Mouse (Mus musculus): ENCODE measurements around the gene Smim24. TPM values are rescaled to one million over a fixed set of nuclear protein-coding genes. Genes with fewer than 3 reads are reported as not detected.

The Smim24 gene
- total and polyA plus RNA-seq, 2 experiments from 2014 or later, result 3.3 to 6.6 TPM

DNA sequence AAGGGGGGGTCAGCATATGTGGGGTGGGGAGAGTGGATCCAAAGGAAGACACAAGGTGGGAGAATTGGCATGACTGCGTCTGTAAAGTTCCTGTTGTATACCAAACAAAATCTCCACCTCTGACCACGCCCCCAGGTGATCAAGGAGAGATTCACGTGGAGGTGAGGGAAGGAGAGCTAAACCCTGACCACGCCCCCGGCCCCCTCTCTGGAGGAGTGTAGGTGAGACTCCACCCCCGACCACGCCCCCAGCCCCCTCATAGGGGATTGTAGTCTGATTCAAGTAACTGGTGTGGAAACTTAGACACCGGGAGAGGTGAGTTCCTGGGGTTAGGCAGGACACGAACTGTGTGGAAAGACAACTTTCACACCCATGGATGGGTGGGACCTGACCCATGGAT is 11.2 kb downstream of the Smim24 start:
- Histone ChIP-seq H3K4me2 (ENCODE audit: low read depth, low read length) (no peak overlapping the region), H3K4me1 (ENCODE audit: control insufficient read depth, insufficient read depth) (peaks cover 35% of the 10 kb centered on the region), H3K9ac (replicated peaks; ENCODE audit: low read depth, low read length) (no peak overlapping the region), H3K27me3 (ENCODE audit: control insufficient read depth, insufficient read depth, low read length) (no peaks in the 10 kb centered on the region), H3K27ac (ENCODE audit: low read depth) (no peak overlapping the region), H3K4me3 (ENCODE audit: low read depth, low read length) (no peak overlapping the region), H3K9me3 (replicated peaks; ENCODE audit: control insufficient read depth, low read length) (no peaks in the 10 kb centered on the region), H3K36me3 (replicated peaks; ENCODE audit: control insufficient read depth, insufficient read depth, low read length) (peaks cover 74% of the 10 kb centered on the region)
- ATAC-seq (ENCODE audit: insufficient read depth, low read depth) (no peak), DNase-seq (ENCODE audit: low spot score) (no peak)
- no peak for TF ChIP-seq EP300 (IDR thresholded peaks at IDR 0.05; ENCODE audit: low read depth)
- no peak for TF ChIP-seq CTCF (IDR thresholded peaks at IDR 0.05; ENCODE audit: low read depth)
- WGBS, result 46% methylated on average over 9 of the region's 9 CpGs

DNA sequence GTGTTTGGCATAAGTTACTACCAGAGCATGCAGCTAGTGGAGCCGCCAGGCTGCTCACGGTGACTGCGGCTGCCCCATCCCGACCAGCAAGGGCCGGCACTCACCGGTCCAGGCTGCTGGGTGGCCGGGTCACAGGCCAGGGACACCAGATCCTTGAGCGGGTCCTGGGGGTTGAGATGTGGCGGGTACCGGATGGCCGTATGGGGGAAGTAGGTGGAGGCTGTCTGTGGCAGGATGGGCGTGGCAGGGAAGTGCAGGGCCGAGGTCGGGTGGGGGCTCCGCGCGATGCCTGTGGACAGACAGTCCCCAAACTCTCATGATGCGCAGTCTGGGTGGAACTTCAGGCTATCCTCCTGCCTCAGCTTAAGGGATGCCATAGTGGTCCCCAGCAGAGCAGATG is 11.9 kb downstream of the Smim24 start:
- no peaks in the 10 kb centered on the region for H3K9me3 ChIP-seq (replicated peaks; ENCODE audit: control insufficient read depth, low read length)
- H3K36me3 ChIP-seq (replicated peaks; ENCODE audit: control insufficient read depth, insufficient read depth, low read length), result peaks cover 67% of the 10 kb centered on the region
- 56% methylated on average over 18 of the region's 18 CpGs for WGBS
- ATAC-seq (ENCODE audit: insufficient read depth, low read depth) (no peak), DNase-seq (ENCODE audit: low spot score) (no peak)
- no peak overlapping the region for H3K4me3 ChIP-seq (ENCODE audit: low read depth, low read length)
- no peak overlapping the region for H3K27ac ChIP-seq (ENCODE audit: low read depth)
- H3K27me3 ChIP-seq (ENCODE audit: control insufficient read depth, insufficient read depth, low read length), result no peaks in the 10 kb centered on the region
- no peak overlapping the region for H3K4me2 ChIP-seq (ENCODE audit: low read depth, low read length)
- peaks cover 35% of the 10 kb centered on the region for H3K4me1 ChIP-seq (ENCODE audit: control insufficient read depth, insufficient read depth)
- TF ChIP-seq EP300 (IDR thresholded peaks at IDR 0.05; ENCODE audit: low read depth) (no peak), CTCF (IDR thresholded peaks at IDR 0.05; ENCODE audit: low read depth) (no peak)
- H3K9ac ChIP-seq (replicated peaks; ENCODE audit: low read depth, low read length), result no peak overlapping the region

GRCm38 (mm10) chr10:81405588-81406201 is 12.8 kb downstream of the Smim24 start:
- DNase-seq (ENCODE audit: low spot score) (no peak), ATAC-seq (ENCODE audit: insufficient read depth, low read depth) (no peak)
- Histone ChIP-seq H3K4me3 (ENCODE audit: low read depth, low read length) (no peak overlapping the region), H3K4me2 (ENCODE audit: low read depth, low read length) (no peak overlapping the region), H3K27ac (ENCODE audit: low read depth) (no peak overlapping the region), H3K9me3 (replicated peaks; ENCODE audit: control insufficient read depth, low read length) (no peaks in the 10 kb centered on the region), H3K9ac (replicated peaks; ENCODE audit: low read depth, low read length) (no peak overlapping the region), H3K27me3 (ENCODE audit: control insufficient read depth, insufficient read depth, low read length) (no peaks in the 10 kb centered on the region), H3K4me1 (ENCODE audit: control insufficient read depth, insufficient read depth) (peaks cover 39% of the 10 kb centered on the region), H3K36me3 (replicated peaks; ENCODE audit: control insufficient read depth, insufficient read depth, low read length) (peaks cover 57% of the 10 kb centered on the region)
- TF ChIP-seq EP300 (IDR thresholded peaks at IDR 0.05; ENCODE audit: low read depth), result no peak
- peak; percentile 64 for TF ChIP-seq CTCF (IDR thresholded peaks at IDR 0.05; ENCODE audit: low read depth)
- WGBS, result 47% methylated on average over 13 of the region's 13 CpGs

GRCm38 (mm10) chr10:81406504-81407440 is 13.9 kb downstream of the Smim24 start:
- Histone ChIP-seq H3K27ac (ENCODE audit: low read depth) (peak overlapping the region; percentile 16; the same call in 1 of the 2 replicates), H3K27me3 (ENCODE audit: control insufficient read depth, insufficient read depth, low read length) (no peaks in the 10 kb centered on the region), H3K9me3 (replicated peaks; ENCODE audit: control insufficient read depth, low read length) (no peaks in the 10 kb centered on the region), H3K4me1 (ENCODE audit: control insufficient read depth, insufficient read depth) (peaks cover 41% of the 10 kb centered on the region), H3K4me3 (ENCODE audit: low read depth, low read length) (peak overlapping the region; percentile 22), H3K36me3 (replicated peaks; ENCODE audit: control insufficient read depth, insufficient read depth, low read length) (peaks cover 55% of the 10 kb centered on the region), H3K9ac (replicated peaks; ENCODE audit: low read depth, low read length) (no peak overlapping the region; the same call in 1 of the 2 replicates), H3K4me2 (ENCODE audit: low read depth, low read length) (peak overlapping the region; percentile 45)
- DNase-seq (ENCODE audit: low spot score) (no peak), ATAC-seq (ENCODE audit: insufficient read depth, low read depth) (no peak)
- 44% methylated on average over 24 of the region's 24 CpGs for WGBS
- TF ChIP-seq CTCF (IDR thresholded peaks at IDR 0.05; ENCODE audit: low read depth), result no peak
- no peak for TF ChIP-seq EP300 (IDR thresholded peaks at IDR 0.05; ENCODE audit: low read depth)

- peak; percentile 88 for DNase-seq (ENCODE audit: low spot score)
- WGBS, result 27% methylated on average over 31 of the region's 31 CpGs
- ATAC-seq (ENCODE audit: insufficient read depth, low read depth), result peak; percentile 18
Observed at GRCm38 (mm10) chr10:81407539-81408423, 14.9 kb downstream of the Smim24 start.

More at GRCm38 (mm10) chr10:81407539-81408423, 14.9 kb downstream of the Smim24 start:
- H3K36me3 ChIP-seq (replicated peaks; ENCODE audit: control insufficient read depth, insufficient read depth, low read length), result peaks cover 51% of the 10 kb centered on the region
- no peaks in the 10 kb centered on the region for H3K27me3 ChIP-seq (ENCODE audit: control insufficient read depth, insufficient read depth, low read length)
- TF ChIP-seq EP300 (IDR thresholded peaks at IDR 0.05; ENCODE audit: low read depth) (0 out of 2 replicates have a peak, but pooled peaks have one; percentile 15), CTCF (IDR thresholded peaks at IDR 0.05; ENCODE audit: low read depth) (0 out of 2 replicates have a peak, but pooled peaks have one; percentile 2)
- peaks cover 45% of the 10 kb centered on the region for H3K4me1 ChIP-seq (ENCODE audit: control insufficient read depth, insufficient read depth)
- peak overlapping the region; percentile 97 for H3K27ac ChIP-seq (ENCODE audit: low read depth)
- H3K4me2 ChIP-seq (ENCODE audit: low read depth, low read length), result peak overlapping the region; percentile 45
- H3K4me3 ChIP-seq (ENCODE audit: low read depth, low read length), result peak overlapping the region; percentile 22
- H3K9me3 ChIP-seq (replicated peaks; ENCODE audit: control insufficient read depth, low read length), result no peaks in the 10 kb centered on the region
- no peak overlapping the region for H3K9ac ChIP-seq (replicated peaks; ENCODE audit: low read depth, low read length)

All from heart, postnatal 0 days (tissue).